Mouse (Mus musculus) bone marrow macrophage, adult 2 months (primary cell): Measurements from ENCODE around the gene Trim9.

Source experiments
- CTCF ChIP-seq: IDR thresholded peaks from 2 replicates; pipeline ENCODE4 v1.5.1; 2012; ENCODE audit warnings: low read depth, mild to moderate bottlenecking, low read length, moderate library complexity
- POLR2A ChIP-seq: IDR thresholded peaks from 2 replicates; pipeline ENCODE4 v1.6.1; 2012; ENCODE audit warnings: mild to moderate bottlenecking, low read depth, low read length, borderline replicate concordance

GRCm38 (mm10) chr12:70316147-70316546, 31.3 kb downstream of the Trim9 start:
- no peak for TF ChIP-seq CTCF
- TF ChIP-seq POLR2A: no peak
